Mouse (Mus musculus): Measurements from ENCODE around the gene Sardh.

GRCm38 (mm10) chr2:27284441-27284840 lies 36.3 kb upstream of the Sardh start:
- TF ChIP-seq CTCF (IDR thresholded peaks at IDR 0.05) (no peak), EP300 (IDR thresholded peaks at IDR 0.05; ENCODE audit: insufficient read depth, low read depth, low read length) (no peak), POLR2A (IDR thresholded peaks at IDR 0.05; ENCODE audit: insufficient read depth, low read depth, low read length) (no peak)
